Mouse (Mus musculus) erythroblast, embryonic 14.5 days (primary cell): ENCODE measurements around the gene C130032M10Rik.

ENCODE experiments used
- GATA1 ChIP-seq: IDR thresholded peaks from 2 replicates; pipeline ENCODE4 v1.6.1; 2012; ENCODE audit warnings: low read length, inconsistent platforms, mixed read lengths
- TAL1 ChIP-seq: IDR thresholded peaks from 3 replicates; pipeline ENCODE4 v1.6.1; 2012; ENCODE audit warnings: low read length, inconsistent platforms, mixed read lengths

DNA sequence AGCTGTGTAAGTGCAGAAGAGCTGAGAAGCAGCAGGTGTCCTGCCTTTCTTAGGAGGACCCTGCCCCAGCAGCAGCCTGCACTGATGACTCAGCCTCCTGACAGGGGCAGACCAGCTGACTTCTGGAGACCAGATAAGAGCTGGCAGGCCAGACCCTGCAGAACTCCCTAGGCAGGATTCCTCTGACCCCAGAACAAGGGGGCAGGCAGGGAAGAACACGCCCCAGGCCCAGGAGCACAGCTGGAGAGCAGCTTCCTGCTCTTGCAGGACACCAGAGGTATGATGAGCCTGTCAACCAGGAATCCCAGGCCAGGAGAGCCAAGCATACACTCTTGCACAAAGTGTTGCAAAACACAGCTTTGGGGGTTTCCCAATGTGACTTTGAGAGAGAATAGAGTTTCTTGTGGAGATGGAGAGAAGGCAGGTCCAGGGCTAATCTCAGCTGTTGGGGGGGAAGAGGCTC, 25.8 kb downstream of the C130032M10Rik start:
- no peak for TF ChIP-seq TAL1
- no peak for TF ChIP-seq GATA1
